Comparison of ENCODE assay signal across 10 mouse cellular contexts in genomic region chr19:57198531-57198930, GRCm38 (mm10).
DNase-seq lines count a peak whose midpoint lies in the region; ATAC-seq lines count a peak whose summit lies in the region.
"Had no signal": no experiment of that assay in that cellular context is flagged by ENCODE, and none has a peak within 500 bp of the region (broad histone marks: within the 10 kb centered on the region; RNA-seq: fewer than 3 reads in every experiment).

No protein-coding gene starts in this region.

- H3K4me3 ChIP-seq in heart, embryonic 11.5 days (ENCODE audit: low read depth, low read length): no peak overlapping the region
- H3K4me3 ChIP-seq in hindbrain, embryonic 16.5 days (ENCODE audit: low read length): no peak overlapping the region

- peak overlapping the region; percentile 82 for H3K27ac ChIP-seq in heart, embryonic 11.5 days (ENCODE audit: low read depth, low read length)
- H3K27ac ChIP-seq in hindbrain, embryonic 16.5 days (ENCODE audit: low read depth, low read length): peak overlapping the region; percentile 63

- H3K27me3 ChIP-seq in heart, embryonic 11.5 days (ENCODE audit: control insufficient read depth, insufficient read depth, low read length): no peaks in the 10 kb centered on the region; the same call in 1 of the 2 replicates
- H3K27me3 ChIP-seq in hindbrain, embryonic 16.5 days (replicated peaks; ENCODE audit: control insufficient read depth, insufficient read depth, low read length): no peaks in the 10 kb centered on the region

- H3K9me3 ChIP-seq in heart, embryonic 11.5 days (replicated peaks; ENCODE audit: control insufficient read depth, low read length): no peaks in the 10 kb centered on the region
- H3K9me3 ChIP-seq in hindbrain, embryonic 16.5 days (ENCODE audit: control insufficient read depth, low read length): no peaks in the 10 kb centered on the region

- no peak for DNase-seq in heart, postnatal 4 days
- DNase-seq in 3T3-L1 (ENCODE audit: low read depth, low spot score): peak; percentile 67
- peak; percentile 57 to 63 for DNase-seq in cerebellum, adult 18-20 months
- DNase-seq in T-cell, adult 2 months (ENCODE audit: low spot score): no peak
- DNase-seq in adrenal gland, postnatal 36 days: no peak
- DNase-seq: gastrocnemius, postnatal 14 days; thymus, postnatal 25 days had no signal

- peak overlapping the region; percentile 45 for H3K4me2 ChIP-seq in heart, embryonic 11.5 days
- peak overlapping the region; percentile 31; the same call in 1 of the 2 replicates for H3K4me2 ChIP-seq in hindbrain, embryonic 16.5 days (ENCODE audit: low read length)

- no peak for ATAC-seq in heart, embryonic 11.5 days (replicated peaks; ENCODE audit: insufficient number of reproducible peaks, low FRiP score, low TSS enrichment)
- ATAC-seq in hindbrain, embryonic 16.5 days: no peak
- no peak for ATAC-seq in CD4-positive, CD25-positive, alpha-beta regulatory T cell, adult 4 months

- 36% methylated on average over 12 of the region's 12 CpGs for WGBS in heart, embryonic 11.5 days (ENCODE audit: insufficient replicate concordance)
- 38% methylated on average over 12 of the region's 12 CpGs for WGBS in hindbrain, embryonic 16.5 days

- peak overlapping the region; percentile 58; the same call in 1 of the 2 replicates for H3K9ac ChIP-seq in heart, embryonic 11.5 days (ENCODE audit: low read depth, low read length)
- H3K9ac ChIP-seq in hindbrain, embryonic 16.5 days (ENCODE audit: low read depth, low read length): no peak overlapping the region

- H3K36me3 ChIP-seq in heart, embryonic 11.5 days (ENCODE audit: control insufficient read depth, insufficient read depth, low read length): no peaks in the 10 kb centered on the region
- no peaks in the 10 kb centered on the region for H3K36me3 ChIP-seq in hindbrain, embryonic 16.5 days (ENCODE audit: control insufficient read depth, insufficient read depth, low read length)

- peaks cover 70% of the 10 kb centered on the region for H3K4me1 ChIP-seq in heart, embryonic 11.5 days (ENCODE audit: control insufficient read depth, insufficient read depth, low read length)
- H3K4me1 ChIP-seq in hindbrain, embryonic 16.5 days (ENCODE audit: control insufficient read depth, insufficient read depth, low read depth, low read length): peaks cover 33% of the 10 kb centered on the region

Comparison
In these comparisons a context has a peak if more than half of its experiments do, and no peak if none do; other contexts are left out.
1. DNase-seq: peak in 3T3-L1 (single experiment) and cerebellum, adult 18-20 months (2 of 2); none in heart, postnatal 4 days (single experiment), T-cell, adult 2 months (single experiment) and adrenal gland, postnatal 36 days (0 of 2).